Comparison of ENCODE assay signal across 8 mouse cellular contexts in the genomic region with DNA sequence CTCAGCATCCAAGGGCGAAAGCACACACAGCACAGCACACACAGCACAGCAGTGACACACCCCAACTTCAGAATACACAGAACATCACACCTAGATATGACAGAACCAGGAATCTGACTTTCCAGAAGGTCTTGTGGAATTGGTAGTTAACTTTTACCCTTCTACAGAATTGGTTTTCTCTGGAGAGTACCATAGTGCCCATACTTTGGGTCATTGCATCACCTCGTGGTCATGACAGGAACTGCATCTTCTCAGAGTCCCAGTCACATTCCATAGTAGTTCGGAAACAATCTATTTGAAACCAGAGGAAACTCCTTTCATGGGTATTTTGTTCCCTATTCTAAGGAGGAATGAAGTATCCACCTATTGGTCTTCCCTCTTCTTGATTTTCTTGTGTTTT.
DNase-seq lines count a peak whose midpoint lies in the region; ATAC-seq and TF ChIP-seq lines count a peak whose summit lies in the region.

No protein-coding gene starts in this region.

- no peaks in the 10 kb centered on the region for H3K4me1 ChIP-seq in kidney, adult 2 months (ENCODE audit: control insufficient read depth, insufficient read depth, low read length)
- H3K4me1 ChIP-seq in embryonic facial prominence, embryonic 14.5 days (ENCODE audit: control insufficient read depth, insufficient read depth, low read length) = no peaks in the 10 kb centered on the region
- no peaks in the 10 kb centered on the region for H3K4me1 ChIP-seq in hindbrain, embryonic 11.5 days (replicated peaks; ENCODE audit: control insufficient read depth, insufficient read depth, low read length)

- no peak overlapping the region for H3K9ac ChIP-seq in embryonic facial prominence, embryonic 14.5 days (ENCODE audit: low read depth, low read length)
- no peak overlapping the region for H3K9ac ChIP-seq in hindbrain, embryonic 11.5 days (ENCODE audit: low read depth, low read length)

- no peak overlapping the region for H3K4me3 ChIP-seq in kidney, adult 2 months (ENCODE audit: insufficient read depth, low read depth, low read length)
- no peak overlapping the region for H3K4me3 ChIP-seq in embryonic facial prominence, embryonic 14.5 days (ENCODE audit: low read depth, low read length)
- no peak overlapping the region for H3K4me3 ChIP-seq in hindbrain, embryonic 11.5 days (ENCODE audit: low read depth, low read length)

- no peak for TF ChIP-seq POLR2A in kidney, adult 2 months (IDR thresholded peaks at IDR 0.05; ENCODE audit: low read depth, low read length)

- TF ChIP-seq CTCF in kidney, adult 2 months (conservative IDR thresholded peaks at IDR 0.05; ENCODE audit: insufficient read depth, insufficient read length, low read depth, low read length) = peak; percentile 50

- H3K27me3 ChIP-seq in kidney, adult 2 months (replicated peaks; ENCODE audit: control insufficient read depth, insufficient read depth, low read length) = no peaks in the 10 kb centered on the region
- H3K27me3 ChIP-seq in embryonic facial prominence, embryonic 14.5 days (replicated peaks; ENCODE audit: control insufficient read depth, insufficient read depth, low read length) = no peaks in the 10 kb centered on the region
- no peaks in the 10 kb centered on the region for H3K27me3 ChIP-seq in hindbrain, embryonic 11.5 days (ENCODE audit: control insufficient read depth, insufficient read depth, low read length)

- no peak overlapping the region for H3K27ac ChIP-seq in kidney, adult 2 months (ENCODE audit: insufficient read depth, low read depth, low read length)
- no peak overlapping the region for H3K27ac ChIP-seq in embryonic facial prominence, embryonic 14.5 days (replicated peaks; ENCODE audit: low read depth, low read length)
- H3K27ac ChIP-seq in hindbrain, embryonic 11.5 days (ENCODE audit: low read depth, low read length) = no peak overlapping the region

- 34% methylated on average over 3 of the region's 3 CpGs for WGBS in kidney, adult 2 months
- 36% methylated on average over 3 of the region's 3 CpGs for WGBS in embryonic facial prominence, embryonic 14.5 days
- 46% methylated on average over 3 of the region's 3 CpGs for WGBS in hindbrain, embryonic 11.5 days

- no peak overlapping the region for H3K4me2 ChIP-seq in embryonic facial prominence, embryonic 14.5 days (ENCODE audit: low read depth, low read length)
- no peak overlapping the region for H3K4me2 ChIP-seq in hindbrain, embryonic 11.5 days (replicated peaks; ENCODE audit: low read depth, low read length)

- ATAC-seq in activated CD4-positive, CD25-positive, alpha-beta regulatory T cell, adult 4 months = peak; percentile 91
- ATAC-seq in embryonic facial prominence, embryonic 14.5 days (ENCODE audit: low read depth) = peak; percentile 42; the same call in 1 of the 2 replicates
- 0 out of 2 replicates have a peak, but pooled peaks have one; percentile 53 for ATAC-seq in hindbrain, embryonic 11.5 days (ENCODE audit: low FRiP score)
- peak; percentile 89 for ATAC-seq in megakaryocyte progenitor cell, adult 5-6 weeks (replicated peaks; ENCODE audit: poor library complexity)

- H3K36me3 ChIP-seq in kidney, adult 2 months (ENCODE audit: control insufficient read depth, insufficient read depth, low read length) = no peaks in the 10 kb centered on the region
- H3K36me3 ChIP-seq in embryonic facial prominence, embryonic 14.5 days (ENCODE audit: control insufficient read depth, insufficient read depth, low read length) = peaks cover 10% of the 10 kb centered on the region
- H3K36me3 ChIP-seq in hindbrain, embryonic 11.5 days (ENCODE audit: control insufficient read depth, insufficient read depth, low read length) = no peaks in the 10 kb centered on the region

- no peaks in the 10 kb centered on the region for H3K9me3 ChIP-seq in embryonic facial prominence, embryonic 14.5 days (ENCODE audit: control insufficient read depth, low read length)
- no peaks in the 10 kb centered on the region for H3K9me3 ChIP-seq in hindbrain, embryonic 11.5 days (ENCODE audit: control insufficient read depth, low read length)

- DNase-seq in kidney, adult 2 months = peak; percentile 63
- no peak for DNase-seq in kidney, adult 11 months
- peak; percentile 59 for DNase-seq in embryonic facial prominence, embryonic 14.5 days (ENCODE audit: low spot score)
- peak; percentile 67 for DNase-seq in hindbrain, embryonic 11.5 days (ENCODE audit: low spot score)
- peak; percentile 43 to 66 for DNase-seq in layer of hippocampus, postnatal 14 days (ENCODE audit: low spot score in 2 of 2)
- peak; percentile 18 to 65 for DNase-seq in spleen, postnatal 10 days (ENCODE audit: low spot score in 2 of 2)
